Mouse (Mus musculus): ENCODE results near the gene Lag3.
"Not testable (repeated sequence)": the region's sequence is repeated elsewhere in the genome, so short reads cannot be mapped to it uniquely, and the experiment has no call there.

Lag3 gene

GRCm38 (mm10) chr6:124900801-124901480 is 10.6 kb downstream of the Lag3 start:
- no peak for DNase-seq (ENCODE audit: low read depth, low spot score)

- no peak for DNase-seq (ENCODE audit: low read depth, low spot score)
Observed at GRCm38 (mm10) chr6:124900056-124900800, 11.3 kb downstream of the Lag3 start.

GRCm38 (mm10) chr6:124898359-124898758 is 13.1 kb downstream of the Lag3 start:
- DNase-seq (ENCODE audit: low read depth, low spot score): no peak

- DNase-seq (ENCODE audit: low read depth, low spot score): not testable (repeated sequence)
Observed at GRCm38 (mm10) chr6:124894113-124894512, 17.4 kb downstream of the Lag3 start.

GRCm38 (mm10) chr6:124890997-124891396 is 20.5 kb downstream of the Lag3 start:
- no peak for DNase-seq (ENCODE audit: low read depth, low spot score)

GRCm38 (mm10) chr6:124888555-124889125 is 22.9 kb downstream of the Lag3 start:
- no peak for DNase-seq (ENCODE audit: low read depth, low spot score)

- DNase-seq (ENCODE audit: low read depth, low spot score): no peak
Observed at GRCm38 (mm10) chr6:124887986-124888385, 23.5 kb downstream of the Lag3 start, which contains the start of gene Cd4. Gene Cd4, minus strand, starts transcription at chr6:124888221.

GRCm38 (mm10) chr6:124885956-124886381 is 25.5 kb downstream of the Lag3 start:
- DNase-seq (ENCODE audit: low read depth, low spot score): no peak

GRCm38 (mm10) chr6:124884714-124885500 is 26.6 kb downstream of the Lag3 start:
- DNase-seq (ENCODE audit: low read depth, low spot score): no peak

- no peak for DNase-seq (ENCODE audit: low read depth, low spot score)
Observed at GRCm38 (mm10) chr6:124883351-124883750, 28.2 kb downstream of the Lag3 start.

GRCm38 (mm10) chr6:124881821-124882220 is 29.7 kb downstream of the Lag3 start:
- DNase-seq (ENCODE audit: low read depth, low spot score): no peak

- no peak for DNase-seq (ENCODE audit: low read depth, low spot score)
Observed at GRCm38 (mm10) chr6:124879390-124879789, 32.1 kb downstream of the Lag3 start.

- DNase-seq (ENCODE audit: low read depth, low spot score): no peak
Observed at GRCm38 (mm10) chr6:124874348-124874747, 37.2 kb downstream of the Lag3 start.

GRCm38 (mm10) chr6:124866560-124866959 is 44.9 kb downstream of the Lag3 start:
- no peak for DNase-seq (ENCODE audit: low read depth, low spot score)

- DNase-seq (ENCODE audit: low read depth, low spot score): no peak
Observed at GRCm38 (mm10) chr6:124865766-124866362, 45.6 kb downstream of the Lag3 start.

GRCm38 (mm10) chr6:124863658-124864298 is 47.7 kb downstream of the Lag3 start, which contains the start of gene Gpr162:
Gene Gpr162, minus strand, starts transcription at chr6:124863983.
- DNase-seq (ENCODE audit: low read depth, low spot score): no peak

GRCm38 (mm10) chr6:124863125-124863657 is 48.3 kb downstream of the Lag3 start:
- DNase-seq (ENCODE audit: low read depth, low spot score): no peak

GRCm38 (mm10) chr6:124862406-124863124 is 48.9 kb downstream of the Lag3 start:
- no peak for DNase-seq (ENCODE audit: low read depth, low spot score)

- no peak for DNase-seq (ENCODE audit: low read depth, low spot score)
Observed at GRCm38 (mm10) chr6:124861802-124862201, 49.7 kb downstream of the Lag3 start.

GRCm38 (mm10) chr6:124861266-124861665 is 50.2 kb downstream of the Lag3 start:
- DNase-seq (ENCODE audit: low read depth, low spot score): no peak
